Mouse (Mus musculus) intestine, postnatal 0 days (tissue): ENCODE results near the gene Fitm2. TPM values are rescaled to one million over a fixed set of nuclear protein-coding genes. Genes with fewer than 3 reads are reported as not detected.
A peak's percentile ranks its signal among the peaks of the same experiment; 100 is the strongest.

Experiments used
- ATAC-seq: fragments of 200-750 bp; cut with Nextera tagmentation; 2 replicates; pipeline ENCODE4 v1.8.0; 2017; ENCODE audit warnings: mild to moderate bottlenecking, moderate TSS enrichment, moderate library complexity
- H3K27ac ChIP-seq: fragments of 300-500 bp; sonication (generic); 2 replicates; pipeline ENCODE4 v1.5.1; 2014; ENCODE audit warnings: mild to moderate bottlenecking, low read depth, low read length, moderate library complexity
- H3K27me3 ChIP-seq: fragments of 300-500 bp; sonication (generic); replicated peaks from 2 replicates; pipeline ENCODE4 v1.6.1; 2014; ENCODE audit warnings: low read length, mixed read lengths; ENCODE audit not compliant: control insufficient read depth, insufficient read depth
- H3K36me3 ChIP-seq: fragments of 300-500 bp; sonication (generic); 2 replicates; pipeline ENCODE4 v1.6.1; 2014; ENCODE audit warnings: mild to moderate bottlenecking, moderate library complexity; ENCODE audit not compliant: control insufficient read depth, insufficient read depth
- H3K4me1 ChIP-seq: fragments of 300-500 bp; sonication (generic); replicated peaks from 2 replicates; pipeline ENCODE4 v1.6.1; 2014; ENCODE audit warnings: antibody characterized with exemption, low read length, mixed read lengths; ENCODE audit not compliant: control insufficient read depth, insufficient read depth
- H3K4me2 ChIP-seq: fragments of 300-500 bp; sonication (generic); replicated peaks from 2 replicates; pipeline ENCODE4 v1.6.1; 2014; ENCODE audit warnings: low read depth, mild to moderate bottlenecking, moderate library complexity
- H3K4me3 ChIP-seq: fragments of 300-500 bp; sonication (generic); 2 replicates; pipeline ENCODE4 v1.5.1; 2014; ENCODE audit warnings: low read depth, low read length
- H3K9ac ChIP-seq: fragments of 300-500 bp; sonication (generic); 2 replicates; pipeline ENCODE4 v1.6.1; 2014; ENCODE audit warnings: mild to moderate bottlenecking, low read depth, low read length
- H3K9me3 ChIP-seq: fragments of 300-500 bp; sonication (generic); 2 replicates; pipeline ENCODE4 v1.6.1; 2016; ENCODE audit warnings: mixed run types; ENCODE audit not compliant: control insufficient read depth
- CTCF ChIP-seq: sonication (generic); IDR thresholded peaks from 2 replicates; pipeline ENCODE4 v1.5.1; 2016; ENCODE audit warnings: low read depth, mild to moderate bottlenecking, control low read depth, antibody characterized with exemption, moderate library complexity
- WGBS: fragments of 180-500 bp; shearing (Covaris S2); extraction: QIAGEN DNeasy Blood & Tissue Kit; methylation state at CpG from one replicate; pipeline ENCODE4 v1.1.7; 2014; 5-methylcytosine and 5-hydroxymethylcytosine counted together
- polyA plus RNA-seq: library from polyadenylated mRNA; unstranded; fragments of >200 nt; fragmentation: Nextera tagmentation; extraction: Ambion mirVana; gene quantifications from 2 replicates; pipeline ENCODE4 v1.2.1, GENCODE M21; 2015

Gene Fitm2
- polyA plus RNA-seq, 1 experiment from 2014 or later: 5.3 TPM

GRCm38 (mm10) chr2:163481539-163482029 is 9.2 kb upstream of the Fitm2 start:
- Histone ChIP-seq H3K4me1 (peaks cover 4% of the 10 kb centered on the region), H3K9ac (no peak overlapping the region), H3K4me2 (peak overlapping the region; percentile 52), H3K4me3 (0 out of 2 replicates have a peak overlapping the region, but pooled peaks have one; percentile 7), H3K27me3 (no peaks in the 10 kb centered on the region), H3K27ac (no peak overlapping the region), H3K9me3 (no peaks in the 10 kb centered on the region), H3K36me3 (no peaks in the 10 kb centered on the region)
- peak; percentile 66 for TF ChIP-seq CTCF
- WGBS: 2% methylated on average over 21 of the region's 21 CpGs
- peak; percentile 55 for ATAC-seq

GRCm38 (mm10) chr2:163480191-163480825 is 7.9 kb upstream of the Fitm2 start:
- peak; percentile 69 for TF ChIP-seq CTCF
- Histone ChIP-seq H3K4me1 (peaks cover 4% of the 10 kb centered on the region), H3K36me3 (no peaks in the 10 kb centered on the region), H3K4me3 (no peak overlapping the region), H3K4me2 (no peak overlapping the region), H3K27me3 (no peaks in the 10 kb centered on the region), H3K9ac (no peak overlapping the region), H3K27ac (no peak overlapping the region), H3K9me3 (no peaks in the 10 kb centered on the region)
- WGBS: 63% methylated on average over 18 of the region's 18 CpGs
- ATAC-seq: no peak

GRCm38 (mm10) chr2:163471710-163472465 is 541 bp downstream of the Fitm2 start:
- H3K27me3 ChIP-seq: no peaks in the 10 kb centered on the region
- peak overlapping the region; percentile 68 for H3K27ac ChIP-seq
- peak overlapping the region; percentile 93 for H3K4me2 ChIP-seq
- WGBS: under 1% methylated on average over 36 of the region's 36 CpGs
- TF ChIP-seq CTCF: no peak
- peak overlapping the region; percentile 65 for H3K9ac ChIP-seq
- H3K4me3 ChIP-seq: peak overlapping the region; percentile 83
- H3K36me3 ChIP-seq: peaks cover 18% of the 10 kb centered on the region; the same call in 1 of the 2 replicates
- H3K4me1 ChIP-seq: no peaks in the 10 kb centered on the region
- H3K9me3 ChIP-seq: no peaks in the 10 kb centered on the region
- ATAC-seq: peak; percentile 67

GRCm38 (mm10) chr2:163471136-163471535 is 1.3 kb downstream of the Fitm2 start:
- no peak overlapping the region for H3K9ac ChIP-seq
- H3K4me3 ChIP-seq: no peak overlapping the region
- WGBS: 75% methylated on average over 3 of the region's 3 CpGs

GRCm38 (mm10) chr2:163469711-163470110 is 2.7 kb downstream of the Fitm2 start:
- H3K36me3 ChIP-seq: peaks cover 25% of the 10 kb centered on the region; the same call in 1 of the 2 replicates
- no peaks in the 10 kb centered on the region for H3K9me3 ChIP-seq
- no peak overlapping the region for H3K4me2 ChIP-seq
- no peaks in the 10 kb centered on the region for H3K4me1 ChIP-seq
- no peak overlapping the region for H3K27ac ChIP-seq
- H3K27me3 ChIP-seq: no peaks in the 10 kb centered on the region
- no peak overlapping the region for H3K9ac ChIP-seq
- no peak overlapping the region for H3K4me3 ChIP-seq
- WGBS: 95% methylated on average over 15 of the region's 15 CpGs
- ATAC-seq: no peak
- no peak for TF ChIP-seq CTCF

More at GRCm38 (mm10) chr2:163471136-163471535, 1.3 kb downstream of the Fitm2 start:
- ATAC-seq: no peak
- Histone ChIP-seq H3K36me3 (peaks cover 18% of the 10 kb centered on the region; the same call in 1 of the 2 replicates), H3K9me3 (no peaks in the 10 kb centered on the region), H3K4me1 (no peaks in the 10 kb centered on the region), H3K27me3 (no peaks in the 10 kb centered on the region), H3K4me2 (peak overlapping the region; percentile 93; the same call in 1 of the 2 replicates), H3K27ac (no peak overlapping the region)
- TF ChIP-seq CTCF: no peak

- Histone ChIP-seq H3K36me3 (peaks cover 25% of the 10 kb centered on the region; the same call in 1 of the 2 replicates), H3K4me3 (no peak overlapping the region), H3K27ac (no peak overlapping the region), H3K9ac (no peak overlapping the region), H3K4me2 (no peak overlapping the region), H3K4me1 (no peaks in the 10 kb centered on the region), H3K27me3 (no peaks in the 10 kb centered on the region), H3K9me3 (no peaks in the 10 kb centered on the region)
- 91% methylated on average over 6 of the region's 6 CpGs for WGBS
- no peak for TF ChIP-seq CTCF
- no peak for ATAC-seq
Observed at GRCm38 (mm10) chr2:163468866-163469265, 3.6 kb downstream of the Fitm2 start.
